Mouse (Mus musculus) MEL (cell line): Measurements from ENCODE around the gene She. TPM values are rescaled to one million over a fixed set of nuclear protein-coding genes. Genes with fewer than 3 reads are reported as not detected.

ENCODE experiments used
- DNase-seq: peaks from one replicate; pipeline ENCODE4 v3.0.0; 2011; ENCODE audit warnings: low read depth, low spot score
- H3K27ac ChIP-seq: 2 replicates; pipeline ENCODE4 v1.5.1; 2012; ENCODE audit warnings: low read depth, mild to moderate bottlenecking, control low read depth, low read length, moderate library complexity; ENCODE audit not compliant: control insufficient read depth
- H3K27me3 ChIP-seq, 2 experiments: fragments of 150-350 bp in 1 of 2; sonication (generic) in 1 of 2; 2 replicates each; pipeline ENCODE4 v1.6.1; 2012; ENCODE audit warnings: low read length in 2 of 2, mild to moderate bottlenecking in 2 of 2, improper control_type of control experiment in 1 of 2, moderate library complexity in 1 of 2; ENCODE audit not compliant: insufficient read depth in 2 of 2, control insufficient read depth in 1 of 2
- H3K36me3 ChIP-seq, 2 experiments: 2 replicates each; pipeline ENCODE4 v1.6.1; 2012 to 2014; ENCODE audit warnings: low read length in 2 of 2, improper control_type of control experiment in 1 of 2, inconsistent platforms in 1 of 2, mild to moderate bottlenecking in 1 of 2; ENCODE audit not compliant: insufficient read depth in 2 of 2, control insufficient read depth in 1 of 2
- H3K4me1 ChIP-seq, 2 experiments: fragments of 150-350 bp in 1 of 2; sonication (generic) in 1 of 2; 2 replicates each; pipeline ENCODE4 v1.6.1; 2012; ENCODE audit warnings: low read length in 2 of 2, improper control_type of control experiment in 1 of 2, mild to moderate bottlenecking in 1 of 2; ENCODE audit not compliant: insufficient read depth in 2 of 2, control insufficient read depth in 1 of 2
- H3K4me3 ChIP-seq, 2 experiments: fragments of 150-350 bp in 1 of 2; sonication (generic) in 1 of 2; 2 replicates each; pipeline ENCODE4 v1.5.1; 2012; ENCODE audit warnings: low read depth in 2 of 2, low read length in 2 of 2, mild to moderate bottlenecking in 2 of 2, moderate library complexity in 2 of 2, control low read depth in 1 of 2, improper control_type of control experiment in 1 of 2; ENCODE audit not compliant: control insufficient read depth in 1 of 2, insufficient read depth in 1 of 2
- H3K79me2 ChIP-seq: 2 replicates; pipeline ENCODE4 v1.6.1; 2012; ENCODE audit warnings: mild to moderate bottlenecking, low read length, moderate library complexity; ENCODE audit not compliant: control insufficient read depth, poor library complexity, insufficient read depth
- H3K9ac ChIP-seq: 2 replicates; pipeline ENCODE4 v1.6.1; 2012; ENCODE audit warnings: low read depth, mild to moderate bottlenecking, control low read depth, low read length, moderate library complexity; ENCODE audit not compliant: control insufficient read depth, poor library complexity, severe bottlenecking
- H3K9me3 ChIP-seq: fragments of 150-350 bp; sonication (generic); replicated peaks from 2 replicates; pipeline ENCODE4 v1.6.1; 2012; ENCODE audit warnings: mild to moderate bottlenecking, low read length, improper control_type of control experiment, moderate library complexity; ENCODE audit not compliant: insufficient read depth
- BHLHE40 ChIP-seq: IDR thresholded peaks from 2 replicates; pipeline ENCODE4 v1.6.1; 2012; ENCODE audit warnings: low read depth, mild to moderate bottlenecking, inconsistent platforms, low read length, improper control_type of control experiment, borderline replicate concordance
- CHD2 ChIP-seq: IDR thresholded peaks from 2 replicates; pipeline ENCODE4 v1.6.1; 2011; ENCODE audit warnings: low read length, improper control_type of control experiment
- ELF1 ChIP-seq: IDR thresholded peaks from 2 replicates; pipeline ENCODE4 v1.6.1; 2014; ENCODE audit warnings: low read depth, mild to moderate bottlenecking, inconsistent platforms, low read length, improper control_type of control experiment, moderate library complexity
- ETS1 ChIP-seq: IDR thresholded peaks from 2 replicates; pipeline ENCODE4 v1.6.1; 2012; ENCODE audit warnings: low read depth, mild to moderate bottlenecking, inconsistent platforms, low read length, improper control_type of control experiment, moderate library complexity
- GATA1 ChIP-seq: IDR thresholded peaks from 2 replicates; pipeline ENCODE4 v1.6.1; 2011; ENCODE audit warnings: low read depth, low read length, improper control_type of control experiment
- HCFC1 ChIP-seq: IDR thresholded peaks from 2 replicates; pipeline ENCODE4 v1.6.1; 2012; ENCODE audit warnings: low read depth, mild to moderate bottlenecking, inconsistent platforms, low read length, improper control_type of control experiment, moderate library complexity
- JUND ChIP-seq: IDR thresholded peaks from 2 replicates; pipeline ENCODE4 v1.6.1; 2011; ENCODE audit warnings: low read depth, mild to moderate bottlenecking, improper control_type of control experiment, low read length
- KAT2A ChIP-seq: conservative IDR thresholded peaks from 2 replicates; pipeline ENCODE4 v1.6.1; 2012; ENCODE audit warnings: low read depth, low read length, improper control_type of control experiment, inconsistent platforms
- MAFK ChIP-seq: IDR thresholded peaks from 2 replicates; pipeline ENCODE4 v1.6.1; 2011; ENCODE audit warnings: low read depth, mild to moderate bottlenecking, low read length, improper control_type of control experiment, borderline replicate concordance
- MAZ ChIP-seq: IDR thresholded peaks from 2 replicates; pipeline ENCODE4 v1.6.1; 2012; ENCODE audit warnings: low read depth, mild to moderate bottlenecking, inconsistent platforms, low read length, improper control_type of control experiment
- MEF2A ChIP-seq: IDR thresholded peaks from 2 replicates; pipeline ENCODE4 v1.6.1; 2014; ENCODE audit warnings: low read depth, mild to moderate bottlenecking, inconsistent platforms, low read length, improper control_type of control experiment; ENCODE audit not compliant: poor library complexity, insufficient replicate concordance, severe bottlenecking; ENCODE audit errors: extremely low read depth
- MXI1 ChIP-seq: IDR thresholded peaks from 2 replicates; pipeline ENCODE4 v1.6.1; 2011; ENCODE audit warnings: mild to moderate bottlenecking, low read depth, low read length, improper control_type of control experiment
- NRF1 ChIP-seq: IDR thresholded peaks from 2 replicates; pipeline ENCODE4 v1.6.1; 2014; ENCODE audit warnings: low read depth, mild to moderate bottlenecking, inconsistent platforms, low read length, improper control_type of control experiment, moderate library complexity; ENCODE audit not compliant: poor library complexity, insufficient read depth, severe bottlenecking
- POLR2A ChIP-seq, 2 experiments: IDR thresholded peaks; 2 replicates each; pipeline ENCODE4 v1.6.1; 2011 to 2012; ENCODE audit warnings: low read length in 2 of 2, mild to moderate bottlenecking in 2 of 2, control low read depth in 1 of 2, improper control_type of control experiment in 1 of 2, low read depth in 1 of 2, moderate library complexity in 1 of 2; ENCODE audit not compliant: control insufficient read depth in 1 of 2, insufficient read depth in 1 of 2, poor library complexity in 1 of 2
- POLR2AphosphoS5 ChIP-seq: IDR thresholded peaks from 2 replicates; pipeline ENCODE4 v1.6.1; 2012; ENCODE audit warnings: low read depth, borderline replicate concordance, mild to moderate bottlenecking, inconsistent platforms, low read length, moderate library complexity, mixed read lengths
- RCOR1 ChIP-seq: IDR thresholded peaks from 2 replicates; pipeline ENCODE4 v1.6.1; 2012; ENCODE audit warnings: low read depth, mild to moderate bottlenecking, inconsistent platforms, low read length, improper control_type of control experiment
- SIN3A ChIP-seq: IDR thresholded peaks from 2 replicates; pipeline ENCODE4 v1.6.1; 2012; ENCODE audit warnings: low read length, improper control_type of control experiment, inconsistent platforms
- SMC3 ChIP-seq: IDR thresholded peaks from 2 replicates; pipeline ENCODE4 v1.6.1; 2011; ENCODE audit warnings: low read depth, low read length, improper control_type of control experiment
- TAL1 ChIP-seq: IDR thresholded peaks from 2 replicates; pipeline ENCODE4 v1.6.1; 2012; ENCODE audit warnings: mild to moderate bottlenecking, inconsistent platforms, low read length, moderate library complexity, mixed read lengths
- UBTF ChIP-seq: IDR thresholded peaks from 2 replicates; pipeline ENCODE4 v1.6.1; 2012; ENCODE audit warnings: low read depth, mild to moderate bottlenecking, inconsistent platforms, low read length, improper control_type of control experiment, moderate library complexity, borderline replicate concordance; ENCODE audit not compliant: insufficient read depth
- USF1 ChIP-seq: IDR thresholded peaks from 2 replicates; pipeline ENCODE4 v1.6.1; 2014; ENCODE audit warnings: low read depth, mild to moderate bottlenecking, inconsistent platforms, low read length, improper control_type of control experiment, moderate library complexity
- ZMIZ1 ChIP-seq: IDR thresholded peaks from 2 replicates; pipeline ENCODE4 v1.6.1; 2012; ENCODE audit warnings: low read depth, mild to moderate bottlenecking, inconsistent platforms, low read length, improper control_type of control experiment, moderate library complexity
- polyA plus RNA-seq, 2 experiments: library from polyadenylated mRNA; stranded (reverse) in 1 of 2; unstranded in 1 of 2; fragments of >175 nt in 1 of 2; fragments of >200 nt in 1 of 2; gene quantifications; 2 replicates each; pipeline versions ENCODE4 v1.2.1 to v1.2.4; 2012; ENCODE audit warnings: low replicate concordance in 2 of 2, low read depth in 1 of 2; ENCODE audit not compliant: insufficient read length in 2 of 2, insufficient read depth in 1 of 2, missing spikeins in 1 of 2
- total RNA-seq: library from RNA; depleted of rRNA; stranded (reverse); fragments of 300-350 nt; gene quantifications from 2 replicates; pipeline ENCODE4 v1.2.3, GENCODE M21; 2012

She gene
- total and polyA plus RNA-seq, 3 experiments = 3.3 to 3.5 TPM; not detected in 1

GRCm38 (mm10) chr3:89880036-89880851 is 49.1 kb downstream of the She start:
- H3K4me1 ChIP-seq = peaks cover 11 to 29% of the 10 kb centered on the region in 2 experiments
- H3K9ac ChIP-seq = no peak overlapping the region
- peaks cover 0 to 21% of the 10 kb centered on the region in 2 experiments; a peak in 2 of 4 replicates for H3K36me3 ChIP-seq
- H3K9me3 ChIP-seq = no peaks in the 10 kb centered on the region
- TF ChIP-seq TAL1 (no peak), SIN3A (no peak), BHLHE40 (peak; percentile 42; the same call in 1 of the 2 replicates), ETS1 (0 out of 2 replicates have a peak, but pooled peaks have one; percentile 18), JUND (no peak), KAT2A (no peak), MXI1 (no peak), NRF1 (no peak), ELF1 (no peak), MAZ (no peak), RCOR1 (no peak), UBTF (no peak), CHD2 (no peak), POLR2A (IDR thresholded peaks at IDR 0.05; ENCODE audit: control insufficient read depth in 1 of 2, insufficient read depth in 1 of 2, low read depth in 1 of 2, low read length in 2 of 2, poor library complexity in 1 of 2) (no peak), HCFC1 (no peak), ZMIZ1 (no peak), MEF2A (no peak), GATA1 (no peak), POLR2AphosphoS5 (peak; percentile 83; the same call in 1 of the 2 replicates), USF1 (no peak), MAFK (no peak), SMC3 (no peak)
- H3K27me3 ChIP-seq = no peaks in the 10 kb centered on the region
- peak overlapping the region; percentile 9; the same call in 1 of the 2 replicates for H3K27ac ChIP-seq
- H3K79me2 ChIP-seq = no peaks in the 10 kb centered on the region
- DNase-seq = peak; percentile 47
- H3K4me3 ChIP-seq = no peak overlapping the region
